ENCODE assay signal across 8 mouse cellular contexts in genomic region chr8:64946820-64947697, GRCm38 (mm10). TPM values are rescaled to one million over a fixed set of nuclear protein-coding genes. Genes with fewer than 3 reads are reported as not detected.
DNase-seq lines count a peak whose midpoint lies in the region; ATAC-seq lines count a peak whose summit lies in the region.

TSS of gene Tmem192 (plus strand) at chr8:64947185.

- no peaks in the 10 kb centered on the region for H3K36me3 ChIP-seq in hindbrain, embryonic 12.5 days

- no peaks in the 10 kb centered on the region for H3K9me3 ChIP-seq in hindbrain, embryonic 12.5 days (replicated peaks)

- H3K27me3 ChIP-seq in hindbrain, embryonic 12.5 days, result no peaks in the 10 kb centered on the region; the same call in 1 of the 2 replicates

- peak within 1 kb of the TSS; percentile 70 for H3K27ac ChIP-seq in hindbrain, embryonic 12.5 days

- H3K9ac ChIP-seq in hindbrain, embryonic 12.5 days, result peak within 1 kb of the TSS; percentile 65

- peak within 1 kb of the TSS; percentile 57 for H3K4me2 ChIP-seq in hindbrain, embryonic 12.5 days (replicated peaks)

- H3K4me3 ChIP-seq in hindbrain, embryonic 12.5 days, result peak within 1 kb of the TSS; percentile 79

- peak; percentile 98 for DNase-seq in Muller cell, postnatal 12 days (ENCODE audit: inconsistent ontology term)
- DNase-seq in cerebellum, adult 9-11 months, result peak; percentile 97
- DNase-seq in frontal cortex, postnatal 10 days (ENCODE audit: low spot score in 2 of 2), result peak; percentile 89 to 90
- peak; percentile 86 to 95 for DNase-seq in layer of hippocampus, postnatal 25 days (ENCODE audit: extremely low spot score in 1 of 2, low spot score in 1 of 2)
- peak; percentile 96 for DNase-seq in lung, postnatal 25 days (ENCODE audit: low spot score)
- DNase-seq in retina, embryonic 14.5 days (ENCODE audit: low spot score), result peak; percentile 90
- peak; percentile 98 for DNase-seq in thymus, postnatal 4 days

- WGBS in hindbrain, embryonic 12.5 days, result 2% methylated on average over 68 of the region's 73 CpGs

- peaks cover 6% of the 10 kb centered on the region; the same call in 1 of the 2 replicates for H3K4me1 ChIP-seq in hindbrain, embryonic 12.5 days

- ATAC-seq in hindbrain, embryonic 12.5 days (ENCODE audit: low FRiP score), result peak; percentile 96

RNA-seq across cellular contexts. Expression of gene Tmem192, which starts in this region (rescaled TPM):
- 20.6 and 21.6 TPM in 2 replicates for polyA plus RNA-seq in hindbrain, embryonic 12.5 days (2016; fragmentation: Nextera tagmentation; extraction: Ambion mirVana)
- total RNA-seq in layer of hippocampus, postnatal 25 days (2021), result 10 to 100 TPM; 21.6 to 22.5 TPM

Comparison
In these comparisons a context has a peak if more than half of its experiments do, and no peak if none do; other contexts are left out.
1. Peak in every context shown above with its lines: DNase-seq, ATAC-seq, H3K4me3 ChIP-seq and H3K27ac ChIP-seq.